Mouse (Mus musculus) stomach, postnatal 0 days (tissue): ENCODE results near the gene Srebf1.

ENCODE experiments used
- CTCF ChIP-seq: IDR thresholded peaks from 2 replicates; pipeline ENCODE4 v1.5.1; 2016; ENCODE audit warnings: antibody characterized with exemption, low read depth, mild to moderate bottlenecking, moderate library complexity
- EP300 ChIP-seq: optimal IDR thresholded peaks from 2 replicates; pipeline ENCODE3; 2016; ENCODE audit warnings: antibody characterized with exemption

DNA sequence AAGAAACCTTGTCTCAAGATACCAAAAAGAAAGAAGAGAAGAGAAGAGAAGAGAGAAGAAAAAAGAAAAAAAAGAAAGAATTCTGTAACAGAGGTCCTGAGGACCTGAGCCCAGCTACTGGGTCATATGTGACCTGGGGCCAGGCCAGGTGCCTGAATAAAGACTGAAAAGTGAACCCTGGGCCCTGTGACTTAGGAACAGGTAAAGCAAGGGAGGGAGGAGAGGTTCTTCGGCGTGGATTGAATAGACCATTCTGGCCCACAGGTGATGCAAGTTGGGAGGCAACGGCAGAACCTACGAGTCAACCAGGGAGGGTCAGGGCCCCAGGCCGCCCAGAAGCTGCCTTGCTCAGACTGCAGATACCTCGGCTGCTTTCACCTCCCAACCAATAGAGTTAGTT is 956 bp downstream of the Srebf1 start:
- TF ChIP-seq CTCF: no peak
- no peak for TF ChIP-seq EP300
